Mouse (Mus musculus): ENCODE results near the gene Creld1. TPM values are rescaled to one million over a fixed set of nuclear protein-coding genes. Genes with fewer than 3 reads are reported as not detected.
A peak's percentile ranks its signal among the peaks of the same experiment; 100 is the strongest.

Gene Creld1
- polyA plus RNA-seq, 1 experiment from 2014 or later, result 21.9 TPM

GRCm38 (mm10) chr6:113522310-113522709 is 39.2 kb downstream of the Creld1 start:
- Histone ChIP-seq H3K9me3 (no peaks in the 10 kb centered on the region), H3K4me3 (replicated peaks) (no peak overlapping the region), H3K4me2 (replicated peaks) (no peak overlapping the region), H3K27ac (no peak overlapping the region), H3K36me3 (peaks cover 33% of the 10 kb centered on the region), H3K4me1 (replicated peaks) (no peaks in the 10 kb centered on the region), H3K9ac (no peak overlapping the region), H3K27me3 (replicated peaks) (no peaks in the 10 kb centered on the region)
- no peak for ATAC-seq
- WGBS, result 88% methylated on average over 1 of the region's 1 CpGs

DNA sequence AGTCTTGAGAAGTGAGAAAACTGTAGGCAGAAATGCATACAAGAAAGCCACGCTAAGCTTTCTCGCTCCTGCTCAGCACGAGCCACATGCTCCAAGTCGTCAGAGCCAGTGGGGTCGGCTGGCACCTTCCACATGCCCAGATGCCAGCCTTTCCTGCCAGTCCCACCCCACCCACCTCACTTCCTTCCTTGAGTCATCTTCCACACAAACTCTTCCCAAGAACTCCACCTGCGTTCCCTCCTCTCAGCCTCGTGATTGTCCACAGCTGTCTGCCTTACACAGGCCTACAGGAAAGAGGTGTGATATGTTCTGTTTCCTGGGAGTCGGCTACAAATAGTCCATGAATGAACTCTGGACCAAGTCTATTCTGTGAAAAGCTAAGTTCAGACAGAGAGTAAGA is 40.3 kb downstream of the Creld1 start:
- Histone ChIP-seq H3K4me2 (replicated peaks) (no peak overlapping the region), H3K27me3 (replicated peaks) (no peaks in the 10 kb centered on the region), H3K27ac (no peak overlapping the region), H3K36me3 (peaks cover 24% of the 10 kb centered on the region), H3K4me1 (replicated peaks) (no peaks in the 10 kb centered on the region), H3K9me3 (no peaks in the 10 kb centered on the region), H3K4me3 (replicated peaks) (no peak overlapping the region), H3K9ac (no peak overlapping the region)
- 84% methylated on average over 8 of the region's 8 CpGs for WGBS
- no peak for ATAC-seq

DNA sequence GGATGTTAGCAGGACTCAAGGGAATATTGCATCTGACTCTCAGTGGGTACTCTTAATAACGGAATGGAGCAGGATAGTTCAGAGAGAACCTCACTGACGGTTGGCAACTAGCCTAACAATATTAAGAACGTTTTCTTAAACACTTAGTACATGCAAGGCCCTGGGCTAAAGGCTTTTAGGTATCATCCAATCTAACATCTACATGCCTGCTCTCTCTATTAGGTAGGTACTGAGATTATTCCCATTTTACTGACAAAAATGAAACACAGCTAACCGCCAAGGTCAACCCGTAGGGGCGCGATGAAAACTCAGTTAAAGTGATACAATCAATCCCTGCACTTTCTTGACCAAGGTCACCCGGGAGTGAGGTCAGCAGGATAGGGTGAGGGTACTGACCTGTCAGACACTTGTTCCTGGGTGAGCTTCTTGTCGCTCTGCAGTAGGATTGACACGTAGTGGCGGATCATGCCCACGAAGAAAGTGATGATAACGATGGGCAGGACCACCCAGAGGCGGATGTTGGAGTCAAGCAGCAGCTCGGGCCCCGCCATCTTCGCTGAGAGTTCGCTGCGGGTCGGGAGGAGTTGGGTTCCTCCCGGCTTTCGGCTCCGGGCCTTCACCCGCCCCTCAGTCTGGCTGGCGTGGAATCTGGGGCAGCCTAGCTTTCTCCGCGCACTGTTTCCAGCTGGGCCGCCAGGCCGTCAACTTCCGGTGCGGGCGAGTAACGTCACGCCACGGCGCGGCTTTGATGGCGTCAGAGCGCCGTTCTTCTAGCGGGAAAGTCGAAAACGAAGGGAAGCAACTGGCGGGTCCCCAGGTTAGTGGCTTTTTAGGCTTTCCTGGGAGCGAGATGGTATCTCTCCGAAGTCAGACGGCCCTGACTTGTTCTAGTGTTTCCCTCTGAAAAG is 48.1 kb downstream of the Creld1 start, which contains the start of the genes Emc3 and Fancd2:
Gene Emc3, minus strand, starts transcription at position 721 of the 908 bp plus-strand sequence.
Gene Fancd2, plus strand, starts transcription at position 751 of the 908 bp plus-strand sequence.
- peak; percentile 95 for ATAC-seq
- WGBS, result under 1% methylated on average over 47 of the region's 47 CpGs
- Histone ChIP-seq H3K27me3 (replicated peaks) (no peaks in the 10 kb centered on the region), H3K36me3 (no peaks in the 10 kb centered on the region), H3K4me3 (replicated peaks) (peak within 1 kb of the TSS; percentile 89), H3K9ac (peak within 1 kb of the TSS; percentile 81), H3K27ac (peak within 1 kb of the TSS; percentile 73), H3K4me2 (replicated peaks) (peak within 1 kb of the TSS; percentile 69), H3K4me1 (replicated peaks) (peaks cover 9% of the 10 kb centered on the region), H3K9me3 (no peaks in the 10 kb centered on the region)

DNA sequence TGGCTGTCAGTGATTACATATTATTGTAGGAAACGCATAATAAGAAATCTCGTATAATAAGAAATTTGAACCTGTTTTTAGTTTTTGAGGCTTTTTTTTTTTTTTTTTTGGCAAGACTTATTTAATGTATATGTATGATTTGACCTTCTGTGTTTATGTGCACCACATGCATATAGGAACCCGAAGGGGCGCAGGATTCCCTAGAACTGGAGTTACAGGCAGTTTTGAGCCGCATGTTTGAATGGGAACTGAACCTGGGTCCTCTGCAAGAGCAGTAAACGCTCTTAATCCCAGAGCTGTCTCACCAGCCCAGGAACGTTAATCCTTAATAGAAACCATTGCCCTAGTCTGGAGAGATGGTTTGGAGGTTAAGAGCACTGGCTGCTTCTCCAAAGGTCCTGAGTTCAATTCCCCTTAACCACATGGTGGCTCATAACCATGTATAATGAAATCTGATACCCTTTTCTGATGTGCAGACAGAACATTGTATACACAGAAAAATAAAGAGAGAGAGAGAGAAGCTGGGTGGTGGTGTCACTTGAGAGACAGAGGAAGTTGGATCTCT is 48.8 kb downstream of the Creld1 start:
- Histone ChIP-seq H3K27me3 (replicated peaks) (no peaks in the 10 kb centered on the region), H3K4me1 (replicated peaks) (peaks cover 9% of the 10 kb centered on the region), H3K9ac (peak overlapping the region; percentile 81), H3K4me2 (replicated peaks) (peak overlapping the region; percentile 69), H3K36me3 (peaks cover 2% of the 10 kb centered on the region; the same call in 1 of the 2 replicates), H3K9me3 (no peaks in the 10 kb centered on the region), H3K4me3 (replicated peaks) (peak overlapping the region; percentile 89), H3K27ac (peak overlapping the region; percentile 73; the same call in 1 of the 2 replicates)
- WGBS, result 3% methylated on average over 7 of the region's 7 CpGs
- ATAC-seq, result peak; percentile 38; the same call in 1 of the 2 replicates

DNA sequence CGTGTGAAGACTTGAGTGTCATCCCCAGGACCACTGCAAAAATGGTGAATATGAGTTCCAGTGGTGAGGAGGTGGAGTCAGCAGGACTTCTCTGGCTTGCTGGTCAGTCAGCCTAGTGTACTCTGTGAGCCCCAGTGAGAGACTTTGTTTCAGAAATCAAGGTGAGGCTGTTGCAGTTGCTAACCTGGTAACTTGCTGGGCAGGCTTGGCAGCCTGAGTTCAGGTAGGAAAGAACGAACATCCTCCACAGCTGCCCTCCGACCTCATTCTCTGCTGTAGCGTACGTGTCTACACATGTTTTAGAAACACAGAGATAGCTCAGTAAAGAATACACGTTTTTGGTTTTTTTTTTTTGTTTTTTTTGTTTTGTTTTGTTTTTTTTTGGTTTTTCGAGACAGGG is 51.8 kb downstream of the Creld1 start:
- Histone ChIP-seq H3K27ac (no peak overlapping the region), H3K4me3 (replicated peaks) (no peak overlapping the region), H3K9ac (no peak overlapping the region), H3K9me3 (no peaks in the 10 kb centered on the region), H3K36me3 (peaks cover 2% of the 10 kb centered on the region; the same call in 1 of the 2 replicates), H3K4me2 (replicated peaks) (no peak overlapping the region), H3K27me3 (replicated peaks) (no peaks in the 10 kb centered on the region), H3K4me1 (replicated peaks) (peaks cover 9% of the 10 kb centered on the region)
- ATAC-seq, result no peak
- 81% methylated on average over 7 of the region's 7 CpGs for WGBS

- Histone ChIP-seq H3K4me2 (replicated peaks) (no peak overlapping the region), H3K27ac (no peak overlapping the region), H3K9ac (no peak overlapping the region), H3K9me3 (no peaks in the 10 kb centered on the region), H3K4me1 (replicated peaks) (no peaks in the 10 kb centered on the region), H3K36me3 (peaks cover 1% of the 10 kb centered on the region; the same call in 1 of the 2 replicates), H3K4me3 (replicated peaks) (no peak overlapping the region), H3K27me3 (replicated peaks) (no peaks in the 10 kb centered on the region)
- no peak for ATAC-seq
- WGBS, result 84% methylated on average over 6 of the region's 6 CpGs
Measured at GRCm38 (mm10) chr6:113541610-113542009, 58.5 kb downstream of the Creld1 start.

Other genes starting within 250 kb of the Creld1 start
- gene Mtmr14, start 245.5 kb upstream of the Creld1 start, polyA plus RNA-seq (2015; fragmentation: Nextera tagmentation; extraction: Ambion mirVana), result 31.9 and 32.2 TPM in 2 replicates
- 0.14 TPM in 1 of 2 replicates, not detected in the other for gene Cpne9, start 201.0 kb upstream of the Creld1 start, polyA plus RNA-seq (2015; fragmentation: Nextera tagmentation; extraction: Ambion mirVana)
- gene Brpf1, start 176.2 kb upstream of the Creld1 start, polyA plus RNA-seq (2015; fragmentation: Nextera tagmentation; extraction: Ambion mirVana), result 13.6 and 15.3 TPM in 2 replicates
- gene Ogg1, start 156.3 kb upstream of the Creld1 start, polyA plus RNA-seq (2015; fragmentation: Nextera tagmentation; extraction: Ambion mirVana), result 11.3 and 13.3 TPM in 2 replicates
- 75.2 and 75.4 TPM in 2 replicates for gene Camk1, start 139.3 kb upstream of the Creld1 start, polyA plus RNA-seq (2015; fragmentation: Nextera tagmentation; extraction: Ambion mirVana)
- 41.3 and 44.0 TPM in 2 replicates for gene Tada3, start 105.4 kb upstream of the Creld1 start, polyA plus RNA-seq (2015; fragmentation: Nextera tagmentation; extraction: Ambion mirVana)
- gene Arpc4, start 105.2 kb upstream of the Creld1 start, polyA plus RNA-seq (2015; fragmentation: Nextera tagmentation; extraction: Ambion mirVana), result 414 and 427 TPM in 2 replicates
- 3.7 and 4.1 TPM in 2 replicates for gene Ttll3, start 94.0 kb upstream of the Creld1 start, polyA plus RNA-seq (2015; fragmentation: Nextera tagmentation; extraction: Ambion mirVana)
- gene Rpusd3, start 64.0 kb upstream of the Creld1 start, polyA plus RNA-seq (2015; fragmentation: Nextera tagmentation; extraction: Ambion mirVana), result 24.3 and 25.6 TPM in 2 replicates
- 11.8 and 12.8 TPM in 2 replicates for gene Cidec, start 47.5 kb upstream of the Creld1 start, polyA plus RNA-seq (2015; fragmentation: Nextera tagmentation; extraction: Ambion mirVana)
- 83.8 and 87.7 TPM in 2 replicates for gene Jagn1, start 40.7 kb upstream of the Creld1 start, polyA plus RNA-seq (2015; fragmentation: Nextera tagmentation; extraction: Ambion mirVana)
- gene Il17re, start 24.8 kb upstream of the Creld1 start, polyA plus RNA-seq (2015; fragmentation: Nextera tagmentation; extraction: Ambion mirVana), result 7.8 and 8.4 TPM in 2 replicates
- gene Il17rc, start 11.9 kb upstream of the Creld1 start, polyA plus RNA-seq (2015; fragmentation: Nextera tagmentation; extraction: Ambion mirVana), result 26.6 and 27.2 TPM in 2 replicates
- gene Prrt3, start 18.6 kb downstream of the Creld1 start, polyA plus RNA-seq (2015; fragmentation: Nextera tagmentation; extraction: Ambion mirVana), result 0.43 and 0.45 TPM in 2 replicates
- gene Emc3, start 48.4 kb downstream of the Creld1 start, polyA plus RNA-seq (2015; fragmentation: Nextera tagmentation; extraction: Ambion mirVana), result 84.2 and 88.3 TPM in 2 replicates
- gene Fancd2, start 48.4 kb downstream of the Creld1 start, polyA plus RNA-seq (2015; fragmentation: Nextera tagmentation; extraction: Ambion mirVana), result 9.6 and 10.3 TPM in 2 replicates
- gene Fancd2os, start 117.4 kb downstream of the Creld1 start, polyA plus RNA-seq (2015; fragmentation: Nextera tagmentation; extraction: Ambion mirVana), result 0.13 TPM in 1 of 2 replicates, not detected in the other
- 198 and 201 TPM in 2 replicates for gene Brk1, start 121.5 kb downstream of the Creld1 start, polyA plus RNA-seq (2015; fragmentation: Nextera tagmentation; extraction: Ambion mirVana)
- 33.3 and 37.5 TPM in 2 replicates for gene Vhl, start 140.7 kb downstream of the Creld1 start, polyA plus RNA-seq (2015; fragmentation: Nextera tagmentation; extraction: Ambion mirVana)
- gene Irak2, start 155.2 kb downstream of the Creld1 start, polyA plus RNA-seq (2015; fragmentation: Nextera tagmentation; extraction: Ambion mirVana), result 11.0 and 13.9 TPM in 2 replicates
- gene Tatdn2, start 213.8 kb downstream of the Creld1 start, polyA plus RNA-seq (2015; fragmentation: Nextera tagmentation; extraction: Ambion mirVana), result 0.97 and 1.2 TPM in 2 replicates
- gene Ghrl, start 236.6 kb downstream of the Creld1 start, polyA plus RNA-seq (2015; fragmentation: Nextera tagmentation; extraction: Ambion mirVana), result 103 and 125 TPM in 2 replicates